Mouse (Mus musculus): ENCODE results near the gene Ccnjl. TPM values are rescaled to one million over a fixed set of nuclear protein-coding genes. Genes with fewer than 3 reads are reported as not detected.

Ccnjl gene
- polyA plus RNA-seq, 1 experiment, result 0.14 TPM

GRCm38 (mm10) chr11:43493815-43494409, 34.7 kb upstream of the Ccnjl start:
- TF ChIP-seq MAX (IDR thresholded peaks at IDR 0.05; ENCODE audit: low read depth), result no peak
- no peak for TF ChIP-seq REST (IDR thresholded peaks at IDR 0.05; ENCODE audit: insufficient read depth, insufficient read length)
- no peak for TF ChIP-seq E2F4 (IDR thresholded peaks at IDR 0.05; ENCODE audit: insufficient read depth)
- TF ChIP-seq POLR2AphosphoS2 (IDR thresholded peaks at IDR 0.05; ENCODE audit: insufficient read length, low read depth), result no peak
- no peak for TF ChIP-seq CEBPB (IDR thresholded peaks at IDR 0.05; ENCODE audit: insufficient read depth, poor library complexity, severe bottlenecking)
- no peak for TF ChIP-seq POLR2A (IDR thresholded peaks at IDR 0.05; ENCODE audit: insufficient read length, low read depth)
- no peak for TF ChIP-seq USF1 (IDR thresholded peaks at IDR 0.05; ENCODE audit: low read depth)
- no peak for TF ChIP-seq MYOD1 (IDR thresholded peaks at IDR 0.05; ENCODE audit: control insufficient read depth in 1 of 3, insufficient read length in 2 of 3, low read depth in 2 of 3)
- TF ChIP-seq TCF12 (IDR thresholded peaks at IDR 0.05; ENCODE audit: insufficient read depth, poor library complexity, severe bottlenecking), result no peak
- no peak for TF ChIP-seq TCF3 (IDR thresholded peaks at IDR 0.05; ENCODE audit: insufficient read length, low read depth)
- no peak for TF ChIP-seq MYOG (IDR thresholded peaks at IDR 0.05; ENCODE audit: control insufficient read depth in 1 of 3, insufficient read depth in 1 of 3, insufficient read length in 2 of 3, low read depth in 2 of 3)
- no peak for TF ChIP-seq SRF (IDR thresholded peaks at IDR 0.05; ENCODE audit: control insufficient read depth, insufficient read length, low read depth)
- no peaks in the 10 kb centered on the region for H3K36me3 ChIP-seq (ENCODE audit: control insufficient read depth, insufficient read depth)
- peaks cover 6% of the 10 kb centered on the region for H3K27me3 ChIP-seq (ENCODE audit: control insufficient read depth, insufficient read depth, insufficient read length)
- H3K4me3 ChIP-seq, result no peak overlapping the region
- no peak overlapping the region for H3ac ChIP-seq (ENCODE audit: control insufficient read depth, insufficient read length)
- no peaks in the 10 kb centered on the region for H3K79me2 ChIP-seq (ENCODE audit: control insufficient read depth, insufficient read depth)
- H3K4me2 ChIP-seq (ENCODE audit: low read depth), result no peak overlapping the region

- no peak overlapping the region for H3K4me3 ChIP-seq
- no peak overlapping the region for H3K4me2 ChIP-seq (ENCODE audit: low read depth)
- TF ChIP-seq MYOG (IDR thresholded peaks at IDR 0.05; ENCODE audit: control insufficient read depth in 1 of 3, insufficient read depth in 1 of 3, insufficient read length in 2 of 3, low read depth in 2 of 3) (no peak), POLR2AphosphoS2 (IDR thresholded peaks at IDR 0.05; ENCODE audit: insufficient read length, low read depth) (no peak), CEBPB (IDR thresholded peaks at IDR 0.05; ENCODE audit: insufficient read depth, poor library complexity, severe bottlenecking) (no peak), USF1 (IDR thresholded peaks at IDR 0.05; ENCODE audit: low read depth) (no peak)
- H3ac ChIP-seq (ENCODE audit: control insufficient read depth, insufficient read length), result no peak overlapping the region
- no peaks in the 10 kb centered on the region for H3K36me3 ChIP-seq (ENCODE audit: control insufficient read depth, insufficient read depth)
- H3K79me2 ChIP-seq (ENCODE audit: control insufficient read depth, insufficient read depth), result no peaks in the 10 kb centered on the region
- H3K27me3 ChIP-seq (ENCODE audit: control insufficient read depth, insufficient read depth, insufficient read length), result peaks cover 6% of the 10 kb centered on the region
Observed at GRCm38 (mm10) chr11:43495037-43495436, 33.5 kb upstream of the Ccnjl start.

GRCm38 (mm10) chr11:43495532-43495931, 33.1 kb upstream of the Ccnjl start:
- Histone ChIP-seq H3K36me3 (ENCODE audit: control insufficient read depth, insufficient read depth) (no peaks in the 10 kb centered on the region), H3K27me3 (ENCODE audit: control insufficient read depth, insufficient read depth, insufficient read length) (peaks cover 6% of the 10 kb centered on the region), H3K4me3 (no peak overlapping the region), H3ac (ENCODE audit: control insufficient read depth, insufficient read length) (no peak overlapping the region), H3K79me2 (ENCODE audit: control insufficient read depth, insufficient read depth) (no peaks in the 10 kb centered on the region), H3K4me2 (ENCODE audit: low read depth) (no peak overlapping the region)
- no peak for TF ChIP-seq SRF (IDR thresholded peaks at IDR 0.05; ENCODE audit: control insufficient read depth, insufficient read length, low read depth)
- TF ChIP-seq CEBPB (IDR thresholded peaks at IDR 0.05; ENCODE audit: insufficient read depth, poor library complexity, severe bottlenecking), result no peak
- no peak for TF ChIP-seq POLR2A (IDR thresholded peaks at IDR 0.05; ENCODE audit: insufficient read length, low read depth)
- no peak for TF ChIP-seq MYOD1 (IDR thresholded peaks at IDR 0.05; ENCODE audit: control insufficient read depth in 1 of 3, insufficient read length in 2 of 3, low read depth in 2 of 3)
- no peak for TF ChIP-seq E2F4 (IDR thresholded peaks at IDR 0.05; ENCODE audit: insufficient read depth)

GRCm38 (mm10) chr11:43501256-43501655, 27.3 kb upstream of the Ccnjl start:
- Histone ChIP-seq H3K4me3 (no peak overlapping the region), H3K36me3 (ENCODE audit: control insufficient read depth, insufficient read depth) (no peaks in the 10 kb centered on the region), H3K79me2 (ENCODE audit: control insufficient read depth, insufficient read depth) (no peaks in the 10 kb centered on the region), H3K4me2 (ENCODE audit: low read depth) (no peak overlapping the region), H3K27me3 (ENCODE audit: control insufficient read depth, insufficient read depth, insufficient read length) (peaks cover 4% of the 10 kb centered on the region), H3ac (ENCODE audit: control insufficient read depth, insufficient read length) (no peak overlapping the region)
- TF ChIP-seq MAX (IDR thresholded peaks at IDR 0.05; ENCODE audit: low read depth) (no peak), REST (IDR thresholded peaks at IDR 0.05; ENCODE audit: insufficient read depth, insufficient read length) (no peak), USF1 (IDR thresholded peaks at IDR 0.05; ENCODE audit: low read depth) (no peak), TCF3 (IDR thresholded peaks at IDR 0.05; ENCODE audit: insufficient read length, low read depth) (no peak), POLR2AphosphoS2 (IDR thresholded peaks at IDR 0.05; ENCODE audit: insufficient read length, low read depth) (no peak), CEBPB (IDR thresholded peaks at IDR 0.05; ENCODE audit: insufficient read depth, poor library complexity, severe bottlenecking) (no peak), MYOD1 (IDR thresholded peaks at IDR 0.05; ENCODE audit: control insufficient read depth in 1 of 3, insufficient read length in 2 of 3, low read depth in 2 of 3) (no peak), SRF (IDR thresholded peaks at IDR 0.05; ENCODE audit: control insufficient read depth, insufficient read length, low read depth) (no peak), MYOG (IDR thresholded peaks at IDR 0.05; ENCODE audit: control insufficient read depth in 1 of 3, insufficient read depth in 1 of 3, insufficient read length in 2 of 3, low read depth in 2 of 3) (no peak), E2F4 (IDR thresholded peaks at IDR 0.05; ENCODE audit: insufficient read depth) (no peak), POLR2A (IDR thresholded peaks at IDR 0.05; ENCODE audit: insufficient read length, low read depth) (no peak), TCF12 (IDR thresholded peaks at IDR 0.05; ENCODE audit: insufficient read depth, poor library complexity, severe bottlenecking) (no peak)

GRCm38 (mm10) chr11:43505188-43505587, 23.4 kb upstream of the Ccnjl start:
- Histone ChIP-seq H3K4me2 (ENCODE audit: low read depth) (no peak overlapping the region), H3K79me2 (ENCODE audit: control insufficient read depth, insufficient read depth) (no peaks in the 10 kb centered on the region), H3K4me3 (no peak overlapping the region), H3K27me3 (ENCODE audit: control insufficient read depth, insufficient read depth, insufficient read length) (peaks cover 17% of the 10 kb centered on the region), H3K36me3 (ENCODE audit: control insufficient read depth, insufficient read depth) (no peaks in the 10 kb centered on the region), H3ac (ENCODE audit: control insufficient read depth, insufficient read length) (no peak overlapping the region)
- TF ChIP-seq MYOD1 (IDR thresholded peaks at IDR 0.05; ENCODE audit: control insufficient read depth in 1 of 3, insufficient read length in 2 of 3, low read depth in 2 of 3) (no peak), MYOG (IDR thresholded peaks at IDR 0.05; ENCODE audit: control insufficient read depth in 1 of 3, insufficient read depth in 1 of 3, insufficient read length in 2 of 3, low read depth in 2 of 3) (no peak)

Data from myocyte (in vitro differentiated cells).